Mouse (Mus musculus) neural tube, embryonic 11.5 days (tissue): ENCODE data around the gene Xrcc3. TPM values are rescaled to one million over a fixed set of nuclear protein-coding genes. Genes with fewer than 3 reads are reported as not detected.

Source experiments
- ATAC-seq: fragments of 200-750 bp; cut with Nextera tagmentation; 2 replicates; pipeline ENCODE4 v1.8.0; 2017; ENCODE audit warnings: moderate number of reproducible peaks, mild to moderate bottlenecking, moderate TSS enrichment, moderate library complexity; ENCODE audit not compliant: insufficient read depth, low FRiP score, low TSS enrichment
- DNase-seq: peaks from one replicate; pipeline ENCODE4 v3.0.0-alpha.2; 2015; ENCODE audit warnings: low spot score
- H3K27ac ChIP-seq: fragments of 300-500 bp; sonication (generic); 2 replicates; pipeline ENCODE4 v1.5.1; 2014; ENCODE audit warnings: low read depth, mild to moderate bottlenecking, low read length
- H3K27me3 ChIP-seq: fragments of 300-500 bp; sonication (generic); 2 replicates; pipeline ENCODE4 v1.6.1; 2014; ENCODE audit warnings: mild to moderate bottlenecking, low read length, mixed read lengths; ENCODE audit not compliant: control insufficient read depth, insufficient read depth
- H3K36me3 ChIP-seq: fragments of 300-500 bp; sonication (generic); 2 replicates; pipeline ENCODE4 v1.6.1; 2014; ENCODE audit warnings: mild to moderate bottlenecking, low read length, moderate library complexity, mixed read lengths; ENCODE audit not compliant: control insufficient read depth, insufficient read depth
- H3K4me1 ChIP-seq: fragments of 300-500 bp; sonication (generic); 2 replicates; pipeline ENCODE4 v1.6.1; 2014; ENCODE audit warnings: low read length, mixed read lengths; ENCODE audit not compliant: control insufficient read depth, insufficient read depth
- H3K4me2 ChIP-seq: fragments of 300-500 bp; sonication (generic); 2 replicates; pipeline ENCODE4 v1.6.1; 2014; ENCODE audit warnings: low read depth, mild to moderate bottlenecking, moderate library complexity
- H3K4me3 ChIP-seq: fragments of 300-500 bp; sonication (generic); 2 replicates; pipeline ENCODE4 v1.5.1; 2014; ENCODE audit warnings: low read depth, low read length
- H3K9ac ChIP-seq: fragments of 300-500 bp; sonication (generic); 2 replicates; pipeline ENCODE4 v1.6.1; 2014; ENCODE audit warnings: mild to moderate bottlenecking, low read length
- H3K9me3 ChIP-seq: fragments of 300-500 bp; sonication (generic); 2 replicates; pipeline ENCODE4 v1.6.1; 2016; ENCODE audit warnings: low read length; ENCODE audit not compliant: control insufficient read depth
- WGBS: fragments of 180-500 bp; shearing (Covaris S2); extraction: QIAGEN DNeasy Blood & Tissue Kit; methylation state at CpG from one replicate; pipeline ENCODE4 v1.1.7; 2014; 5-methylcytosine and 5-hydroxymethylcytosine counted together
- polyA plus RNA-seq: library from polyadenylated mRNA; unstranded; fragments of >200 nt; fragmentation: Nextera tagmentation; extraction: Ambion mirVana; gene quantifications from 2 replicates; pipeline ENCODE4 v1.2.1, GENCODE M21; 2014

Gene Xrcc3
- polyA plus RNA-seq, 1 experiment from 2014 or later, result 12.8 TPM

GRCm38 (mm10) chr12:111794526-111795179 is 19.0 kb downstream of the Xrcc3 start:
- H3K9ac ChIP-seq, result no peak overlapping the region
- ATAC-seq (no peak), DNase-seq (no peak)
- H3K27ac ChIP-seq, result no peak overlapping the region
- H3K27me3 ChIP-seq, result no peaks in the 10 kb centered on the region
- WGBS, result 96% methylated on average over 18 of the region's 18 CpGs
- H3K9me3 ChIP-seq, result no peaks in the 10 kb centered on the region
- no peak overlapping the region for H3K4me2 ChIP-seq
- H3K4me3 ChIP-seq, result no peak overlapping the region
- no peaks in the 10 kb centered on the region for H3K4me1 ChIP-seq
- peaks cover 18% of the 10 kb centered on the region for H3K36me3 ChIP-seq

DNA sequence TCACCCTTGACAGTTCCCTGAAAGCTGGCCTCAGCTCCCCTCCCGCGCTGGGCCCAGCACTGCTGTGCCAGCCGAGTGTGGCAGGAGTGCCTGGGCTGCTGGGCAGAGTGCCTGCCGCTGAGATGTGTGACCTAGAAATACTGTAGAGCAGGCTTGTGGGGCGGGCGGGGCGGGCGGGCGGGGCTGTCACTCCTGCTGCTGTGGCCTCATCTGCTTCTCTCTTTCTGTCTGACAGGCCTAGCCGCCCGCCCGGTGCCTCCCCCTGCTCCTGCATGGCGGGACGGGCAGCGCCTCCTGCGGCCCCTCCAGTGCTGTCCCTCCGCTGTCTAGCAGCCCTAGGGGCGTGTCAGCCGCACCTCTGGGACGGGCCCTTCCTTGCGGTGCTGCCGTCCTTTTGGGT is 19.6 kb downstream of the Xrcc3 start:
- H3K9ac ChIP-seq, result no peak overlapping the region
- no peaks in the 10 kb centered on the region for H3K27me3 ChIP-seq
- ATAC-seq (no peak), DNase-seq (no peak)
- no peaks in the 10 kb centered on the region for H3K9me3 ChIP-seq
- no peaks in the 10 kb centered on the region for H3K4me1 ChIP-seq
- no peak overlapping the region for H3K27ac ChIP-seq
- no peak overlapping the region for H3K4me3 ChIP-seq
- no peak overlapping the region for H3K4me2 ChIP-seq
- peaks cover 19% of the 10 kb centered on the region for H3K36me3 ChIP-seq
- WGBS, result 82% methylated on average over 20 of the region's 22 CpGs

- no peaks in the 10 kb centered on the region for H3K9me3 ChIP-seq
- H3K9ac ChIP-seq, result no peak overlapping the region
- DNase-seq (no peak), ATAC-seq (no peak)
- H3K36me3 ChIP-seq, result peaks cover 34% of the 10 kb centered on the region
- no peak overlapping the region for H3K4me2 ChIP-seq
- H3K4me3 ChIP-seq, result no peak overlapping the region
- no peaks in the 10 kb centered on the region for H3K4me1 ChIP-seq
- H3K27ac ChIP-seq, result no peak overlapping the region
- 90% methylated on average over 13 of the region's 13 CpGs for WGBS
- no peaks in the 10 kb centered on the region for H3K27me3 ChIP-seq
Observed at GRCm38 (mm10) chr12:111791474-111792104, 22.1 kb downstream of the Xrcc3 start.

DNA sequence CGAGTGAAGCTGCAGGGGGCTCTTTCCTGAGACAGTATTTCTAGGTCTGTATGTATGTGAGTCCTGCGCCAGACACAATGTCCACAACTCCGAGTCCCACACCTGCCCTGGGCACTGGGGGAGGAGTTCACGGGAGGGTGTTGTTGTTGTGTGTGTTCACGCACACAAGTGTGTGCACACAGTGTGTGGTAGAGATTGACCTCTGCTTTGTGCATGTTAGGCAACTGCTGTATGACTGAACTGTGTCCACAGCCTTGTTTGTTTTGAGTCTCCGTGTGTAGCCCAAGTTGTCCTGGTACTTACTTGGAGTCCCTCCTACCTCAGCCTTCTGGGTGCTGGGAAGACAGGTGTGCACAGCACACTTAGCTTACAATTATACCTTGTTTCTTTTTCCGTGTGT is 23.0 kb downstream of the Xrcc3 start:
- no peak overlapping the region for H3K4me3 ChIP-seq
- peaks cover 36% of the 10 kb centered on the region for H3K36me3 ChIP-seq
- no peaks in the 10 kb centered on the region for H3K27me3 ChIP-seq
- no peak overlapping the region for H3K4me2 ChIP-seq
- H3K4me1 ChIP-seq, result no peaks in the 10 kb centered on the region
- WGBS, result 93% methylated on average over 7 of the region's 7 CpGs
- no peak overlapping the region for H3K9ac ChIP-seq
- no peaks in the 10 kb centered on the region for H3K9me3 ChIP-seq
- ATAC-seq, result no peak
- DNase-seq, result no peak
- H3K27ac ChIP-seq, result no peak overlapping the region

DNA sequence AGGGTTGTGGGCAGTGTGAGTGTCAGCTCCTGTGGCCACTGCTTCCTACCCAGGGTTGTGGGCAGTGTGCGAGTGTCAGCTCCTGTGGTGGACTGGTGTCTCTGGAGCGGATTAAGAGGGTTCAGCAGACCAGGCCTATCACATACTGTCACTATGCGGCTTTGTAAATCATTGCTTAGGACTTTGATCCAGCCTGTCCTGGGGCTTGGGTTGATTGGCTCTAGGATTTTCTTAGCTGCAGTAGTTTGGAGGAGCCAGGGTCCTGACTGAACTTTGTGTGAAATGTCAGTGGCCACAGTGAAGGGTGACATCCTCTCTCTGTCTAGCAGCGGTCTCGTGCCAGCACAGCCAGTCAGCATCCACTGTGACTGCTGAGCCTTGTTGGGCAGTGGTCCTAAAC is 23.6 kb downstream of the Xrcc3 start:
- Histone ChIP-seq H3K27me3 (no peaks in the 10 kb centered on the region), H3K9ac (no peak overlapping the region), H3K4me2 (no peak overlapping the region), H3K9me3 (no peaks in the 10 kb centered on the region), H3K4me1 (no peaks in the 10 kb centered on the region), H3K27ac (no peak overlapping the region), H3K36me3 (peaks cover 36% of the 10 kb centered on the region), H3K4me3 (no peak overlapping the region)
- DNase-seq (no peak), ATAC-seq (no peak)
- WGBS, result 95% methylated on average over 5 of the region's 5 CpGs

DNA sequence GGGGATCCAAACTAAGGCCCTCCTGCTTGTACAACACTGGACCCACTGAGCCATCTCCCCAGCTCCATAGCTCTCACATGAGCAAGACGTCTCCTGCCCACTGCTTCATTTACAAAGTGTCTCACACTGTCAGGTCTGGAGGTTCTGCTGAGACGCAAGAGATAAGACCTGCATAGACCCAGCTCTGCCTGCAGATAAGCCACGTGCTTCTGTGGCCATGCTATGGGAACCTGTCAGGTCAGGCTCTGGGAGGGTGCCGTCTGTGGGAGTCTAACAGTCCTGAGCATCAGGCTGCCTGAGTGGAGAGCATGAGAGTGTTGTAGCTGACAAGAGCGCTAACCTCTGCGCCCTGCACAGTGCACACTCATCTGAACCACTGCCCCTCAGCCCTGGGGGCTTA is 26.7 kb downstream of the Xrcc3 start:
- Histone ChIP-seq H3K4me1 (no peaks in the 10 kb centered on the region), H3K36me3 (peaks cover 33% of the 10 kb centered on the region), H3K27ac (no peak overlapping the region), H3K9me3 (no peaks in the 10 kb centered on the region), H3K27me3 (no peaks in the 10 kb centered on the region), H3K4me2 (no peak overlapping the region), H3K9ac (no peak overlapping the region), H3K4me3 (no peak overlapping the region)
- DNase-seq, result no peak
- WGBS, result 93% methylated on average over 6 of the region's 6 CpGs
- no peak for ATAC-seq

- Histone ChIP-seq H3K36me3 (peaks cover 33% of the 10 kb centered on the region), H3K9me3 (no peaks in the 10 kb centered on the region)
- WGBS, result 71% methylated on average over 15 of the region's 15 CpGs
Observed at GRCm38 (mm10) chr12:111785174-111785573, 28.5 kb downstream of the Xrcc3 start.

DNA sequence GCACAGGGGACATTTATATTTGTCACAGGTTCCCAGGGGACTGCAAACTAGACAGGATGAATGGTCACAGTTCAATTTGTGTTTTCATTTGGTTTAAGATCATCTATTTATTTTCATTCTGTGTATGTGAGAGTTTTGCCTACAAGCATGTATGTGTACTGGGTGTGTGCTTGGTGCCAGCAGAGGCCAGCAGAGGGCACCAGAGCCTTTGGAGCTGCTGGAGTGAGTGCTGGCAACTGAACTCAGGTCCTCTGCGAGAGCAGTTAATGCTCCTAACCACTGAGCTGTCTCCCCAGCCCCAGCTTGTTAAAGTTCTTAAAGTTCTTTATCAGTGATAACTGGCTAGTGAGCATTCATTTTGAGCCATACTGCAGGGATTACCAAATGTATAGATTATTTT is 34.1 kb downstream of the Xrcc3 start:
- no peak for ATAC-seq
- DNase-seq, result no peak
- H3K9ac ChIP-seq, result no peak overlapping the region
- no peaks in the 10 kb centered on the region for H3K27me3 ChIP-seq
- no peak overlapping the region for H3K4me2 ChIP-seq
- H3K4me1 ChIP-seq, result no peaks in the 10 kb centered on the region
- peaks cover 35% of the 10 kb centered on the region for H3K36me3 ChIP-seq
- H3K9me3 ChIP-seq, result no peaks in the 10 kb centered on the region
- WGBS, result 100% methylated on average over 1 of the region's 1 CpGs
- H3K4me3 ChIP-seq, result no peak overlapping the region
- no peak overlapping the region for H3K27ac ChIP-seq

More at GRCm38 (mm10) chr12:111785174-111785573, 28.5 kb downstream of the Xrcc3 start:
- no peak overlapping the region for H3K4me3 ChIP-seq
- no peaks in the 10 kb centered on the region for H3K4me1 ChIP-seq
- no peak overlapping the region for H3K4me2 ChIP-seq
- DNase-seq (no peak), ATAC-seq (no peak)
- H3K27me3 ChIP-seq, result no peaks in the 10 kb centered on the region
- no peak overlapping the region for H3K27ac ChIP-seq
- no peak overlapping the region for H3K9ac ChIP-seq

DNA sequence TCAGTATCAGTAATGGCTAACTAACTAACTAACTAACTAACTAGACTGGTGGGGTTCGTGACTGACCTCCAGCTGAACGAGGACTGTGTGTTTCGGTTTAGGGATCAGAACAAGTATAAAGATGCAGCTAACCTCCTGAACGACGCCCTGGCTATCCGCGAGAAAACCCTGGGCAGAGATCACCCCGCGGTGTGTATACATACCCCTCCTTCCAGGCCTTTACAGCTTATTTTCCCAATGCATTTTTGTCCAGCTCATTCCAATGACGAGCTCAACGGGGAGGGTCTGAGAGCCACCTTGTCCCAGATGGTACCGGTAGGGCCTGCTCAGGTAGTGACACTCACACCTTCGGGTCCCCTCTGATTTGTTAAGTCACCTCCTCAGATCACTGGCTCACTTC is 35.8 kb downstream of the Xrcc3 start:
- Histone ChIP-seq H3K27ac (no peak overlapping the region), H3K4me2 (no peak overlapping the region), H3K4me1 (no peaks in the 10 kb centered on the region), H3K27me3 (no peaks in the 10 kb centered on the region), H3K36me3 (peaks cover 36% of the 10 kb centered on the region), H3K4me3 (no peak overlapping the region), H3K9me3 (no peaks in the 10 kb centered on the region), H3K9ac (no peak overlapping the region)
- 92% methylated on average over 13 of the region's 13 CpGs for WGBS
- DNase-seq, result no peak
- no peak for ATAC-seq
